Mouse (Mus musculus): ENCODE data around the gene Capn9.

GRCm38 (mm10) chr8:124604066-124604465 is 28.2 kb downstream of the Capn9 start:
- TF ChIP-seq CTCF (IDR thresholded peaks at IDR 0.05; ENCODE audit: low read depth, low read length) (no peak), POLR2A (IDR thresholded peaks at IDR 0.05; ENCODE audit: borderline replicate concordance, low read depth, low read length) (no peak)
